Mouse (Mus musculus): ENCODE results near the gene Elmo1. TPM values are rescaled to one million over a fixed set of nuclear protein-coding genes. Genes with fewer than 3 reads are reported as not detected.
"Not testable (repeated sequence)": the region's sequence is repeated elsewhere in the genome, so short reads cannot be mapped to it uniquely, and the experiment has no call there.

Elmo1 gene
- polyA plus RNA-seq, 1 experiment from 2014 or later, result 11.9 TPM

DNA sequence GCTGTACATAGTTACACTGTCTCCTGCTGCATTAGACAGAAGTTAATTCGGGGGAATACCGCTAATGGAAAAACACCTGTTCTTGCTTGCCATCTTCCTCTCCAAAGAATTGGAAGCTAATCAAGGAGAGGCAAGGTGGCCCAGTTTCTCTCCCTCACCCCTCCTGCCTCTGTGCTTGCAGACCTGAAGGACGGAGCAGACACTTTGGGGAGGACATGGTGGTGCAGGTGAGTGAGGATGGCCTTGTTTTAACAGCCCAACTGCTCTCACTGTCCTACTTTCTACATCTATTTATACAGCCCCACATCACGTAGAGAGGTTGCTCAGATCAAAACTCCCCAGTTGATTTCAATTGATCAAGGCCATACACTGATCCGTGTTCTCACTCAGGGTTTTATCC lies 529.5 kb downstream of the Elmo1 start:
- Histone ChIP-seq H3K4me3 (replicated peaks; ENCODE audit: low read length) (no peak overlapping the region), H3K27ac (ENCODE audit: low read length) (no peak overlapping the region), H3K36me3 (ENCODE audit: control insufficient read depth, insufficient read depth, low read length) (no peaks in the 10 kb centered on the region), H3K4me2 (ENCODE audit: low read depth, low read length) (no peak overlapping the region), H3K4me1 (ENCODE audit: control insufficient read depth, insufficient read depth, low read length) (no peaks in the 10 kb centered on the region), H3K9me3 (replicated peaks; ENCODE audit: control insufficient read depth, low read length) (no peaks in the 10 kb centered on the region), H3K9ac (ENCODE audit: low read length) (no peak overlapping the region), H3K27me3 (ENCODE audit: control insufficient read depth, insufficient read depth, low read length) (no peaks in the 10 kb centered on the region)
- WGBS, result 85% methylated on average over 5 of the region's 5 CpGs
- no peak for ATAC-seq (ENCODE audit: insufficient read depth, low FRiP score)

DNA sequence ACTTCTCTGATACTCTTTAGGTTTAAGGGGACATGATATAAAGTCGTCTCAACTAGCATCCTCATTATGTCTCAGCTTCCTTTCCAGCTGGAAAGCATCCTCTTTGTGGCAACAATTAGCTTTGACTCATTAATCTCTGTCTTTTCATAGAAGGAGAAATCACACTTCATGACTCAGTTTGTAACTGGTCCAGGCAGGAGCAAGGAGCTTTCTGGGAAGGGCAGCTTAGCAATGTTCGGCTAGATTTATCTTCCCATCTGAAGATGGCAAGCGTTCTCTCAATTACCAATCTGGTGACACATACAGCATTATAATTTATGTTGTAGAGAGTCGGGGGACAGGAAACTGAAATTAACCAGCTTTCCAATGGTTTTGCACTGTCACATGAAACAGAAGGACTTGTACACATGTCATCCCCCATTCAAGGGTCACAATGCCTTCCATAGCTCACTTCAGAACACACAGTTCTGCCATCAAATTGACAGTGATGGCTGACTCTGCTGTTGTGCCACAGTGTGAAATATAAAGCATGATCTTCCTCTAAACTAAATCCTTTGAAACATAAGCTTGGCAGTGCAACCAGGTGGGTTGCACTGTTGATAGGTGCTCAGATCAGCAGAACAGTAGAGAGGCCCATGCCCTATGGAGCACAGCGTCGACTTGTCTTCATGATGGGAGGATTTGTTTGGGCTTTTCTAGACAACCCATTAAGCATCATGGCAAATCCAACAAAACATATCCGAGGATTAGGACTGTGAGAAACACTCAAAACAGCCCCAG lies 532.9 kb downstream of the Elmo1 start:
- Histone ChIP-seq H3K4me2 (ENCODE audit: low read depth, low read length) (no peak overlapping the region), H3K4me3 (replicated peaks; ENCODE audit: low read length) (no peak overlapping the region), H3K4me1 (ENCODE audit: control insufficient read depth, insufficient read depth, low read length) (no peaks in the 10 kb centered on the region), H3K27me3 (ENCODE audit: control insufficient read depth, insufficient read depth, low read length) (no peaks in the 10 kb centered on the region), H3K9ac (ENCODE audit: low read length) (no peak overlapping the region), H3K9me3 (replicated peaks; ENCODE audit: control insufficient read depth, low read length) (no peaks in the 10 kb centered on the region), H3K36me3 (ENCODE audit: control insufficient read depth, insufficient read depth, low read length) (no peaks in the 10 kb centered on the region), H3K27ac (ENCODE audit: low read length) (no peak overlapping the region)
- WGBS, result 63% methylated on average over 7 of the region's 7 CpGs
- ATAC-seq (ENCODE audit: insufficient read depth, low FRiP score), result no peak

DNA sequence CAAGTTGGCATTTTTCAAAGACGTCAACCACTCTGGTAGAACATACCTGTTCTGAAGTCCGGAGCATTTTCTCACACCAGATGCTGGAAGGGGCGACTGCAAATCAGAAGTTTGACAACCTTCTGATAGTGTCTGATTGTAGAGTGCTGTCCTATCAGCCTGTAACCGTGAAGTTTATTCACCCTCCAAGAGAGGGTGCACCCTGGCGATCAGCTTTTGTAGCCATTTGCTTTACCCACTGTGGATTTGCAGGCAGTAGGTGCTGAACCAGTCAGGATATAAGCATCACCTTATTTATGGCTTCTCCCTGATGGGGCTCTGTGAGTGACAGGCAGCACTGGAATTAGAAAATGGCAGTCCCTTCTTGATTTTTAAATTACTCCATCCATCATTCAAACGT lies 537.4 kb downstream of the Elmo1 start:
- 74% methylated on average over 6 of the region's 6 CpGs for WGBS
- H3K27ac ChIP-seq (ENCODE audit: low read length), result no peak overlapping the region

GRCm38 (mm10) chr13:20632477-20632876 lies 542.1 kb downstream of the Elmo1 start:
- no peaks in the 10 kb centered on the region for H3K27me3 ChIP-seq (ENCODE audit: control insufficient read depth, insufficient read depth, low read length)
- H3K4me3 ChIP-seq (replicated peaks; ENCODE audit: low read length), result no peak overlapping the region
- no peaks in the 10 kb centered on the region for H3K4me1 ChIP-seq (ENCODE audit: control insufficient read depth, insufficient read depth, low read length)
- H3K9me3 ChIP-seq (replicated peaks; ENCODE audit: control insufficient read depth, low read length), result no peaks in the 10 kb centered on the region
- H3K9ac ChIP-seq (ENCODE audit: low read length), result no peak overlapping the region
- 53% methylated on average over 5 of the region's 5 CpGs for WGBS
- no peak for ATAC-seq (ENCODE audit: insufficient read depth, low FRiP score)
- H3K27ac ChIP-seq (ENCODE audit: low read length), result no peak overlapping the region
- H3K4me2 ChIP-seq (ENCODE audit: low read depth, low read length), result no peak overlapping the region
- no peaks in the 10 kb centered on the region for H3K36me3 ChIP-seq (ENCODE audit: control insufficient read depth, insufficient read depth, low read length)

More for the DNA sequence above, 537.4 kb downstream of the Elmo1 start:
- ATAC-seq (ENCODE audit: insufficient read depth, low FRiP score), result no peak
- no peaks in the 10 kb centered on the region for H3K27me3 ChIP-seq (ENCODE audit: control insufficient read depth, insufficient read depth, low read length)
- no peaks in the 10 kb centered on the region for H3K36me3 ChIP-seq (ENCODE audit: control insufficient read depth, insufficient read depth, low read length)
- H3K4me3 ChIP-seq (replicated peaks; ENCODE audit: low read length), result no peak overlapping the region
- H3K4me2 ChIP-seq (ENCODE audit: low read depth, low read length), result no peak overlapping the region
- H3K9me3 ChIP-seq (replicated peaks; ENCODE audit: control insufficient read depth, low read length), result no peaks in the 10 kb centered on the region
- H3K4me1 ChIP-seq (ENCODE audit: control insufficient read depth, insufficient read depth, low read length), result no peaks in the 10 kb centered on the region
- H3K9ac ChIP-seq (ENCODE audit: low read length), result no peak overlapping the region

DNA sequence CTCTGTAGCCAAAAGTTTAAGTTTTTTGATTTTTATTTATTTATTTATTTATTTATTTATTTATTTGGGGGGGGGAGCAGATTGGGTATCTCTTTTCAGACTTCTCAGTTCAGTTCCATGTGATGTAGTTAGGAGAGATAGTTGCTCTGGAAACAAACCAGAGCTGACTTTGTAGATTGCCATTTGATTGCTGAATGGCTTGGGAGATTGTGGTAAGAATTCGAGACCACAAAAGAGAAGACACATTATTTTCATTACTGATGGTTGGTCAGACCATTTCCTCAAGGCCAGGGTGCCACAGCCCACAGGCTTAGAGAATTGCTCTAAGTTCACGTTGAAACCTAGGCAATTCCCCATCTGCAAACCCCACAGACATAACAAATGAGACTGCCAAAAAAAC lies 544.3 kb downstream of the Elmo1 start:
- 68% methylated on average over 1 of the region's 2 CpGs for WGBS
- not testable (repeated sequence) for H3K27me3 ChIP-seq (ENCODE audit: control insufficient read depth, insufficient read depth, low read length); H3K4me2 ChIP-seq (ENCODE audit: low read depth, low read length); H3K4me1 ChIP-seq (ENCODE audit: control insufficient read depth, insufficient read depth, low read length); H3K36me3 ChIP-seq (ENCODE audit: control insufficient read depth, insufficient read depth, low read length); H3K9me3 ChIP-seq (replicated peaks; ENCODE audit: control insufficient read depth, low read length); H3K9ac ChIP-seq (ENCODE audit: low read length); ATAC-seq (ENCODE audit: insufficient read depth, low FRiP score); H3K27ac ChIP-seq (ENCODE audit: low read length); H3K4me3 ChIP-seq (replicated peaks; ENCODE audit: low read length)

DNA sequence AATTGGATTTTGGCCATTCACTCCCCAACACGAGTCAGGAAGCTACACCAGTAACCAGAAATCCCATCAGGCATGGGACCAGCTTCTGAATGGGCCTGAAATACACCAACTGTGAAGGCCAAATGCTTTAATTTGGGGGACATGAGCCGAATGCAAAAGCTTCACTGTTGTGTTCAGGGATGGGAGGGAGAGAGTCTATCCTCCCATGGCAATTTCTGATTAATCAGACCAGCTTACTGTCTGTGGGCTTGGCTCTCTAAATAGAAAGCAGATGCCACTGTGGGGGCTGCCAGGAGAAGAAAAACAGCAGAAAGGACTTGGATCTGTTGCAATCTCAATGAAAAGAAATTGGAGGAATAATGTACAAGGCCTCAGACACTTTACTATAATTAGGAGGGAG lies 545.2 kb downstream of the Elmo1 start:
- no peaks in the 10 kb centered on the region for H3K36me3 ChIP-seq (ENCODE audit: control insufficient read depth, insufficient read depth, low read length)
- no peak for ATAC-seq (ENCODE audit: insufficient read depth, low FRiP score)
- H3K4me3 ChIP-seq (replicated peaks; ENCODE audit: low read length), result no peak overlapping the region
- H3K9me3 ChIP-seq (replicated peaks; ENCODE audit: control insufficient read depth, low read length), result no peaks in the 10 kb centered on the region
- H3K4me2 ChIP-seq (ENCODE audit: low read depth, low read length), result no peak overlapping the region
- 71% methylated on average over 2 of the region's 2 CpGs for WGBS
- no peaks in the 10 kb centered on the region for H3K4me1 ChIP-seq (ENCODE audit: control insufficient read depth, insufficient read depth, low read length)
- H3K27ac ChIP-seq (ENCODE audit: low read length), result no peak overlapping the region
- no peaks in the 10 kb centered on the region for H3K27me3 ChIP-seq (ENCODE audit: control insufficient read depth, insufficient read depth, low read length)
- H3K9ac ChIP-seq (ENCODE audit: low read length), result no peak overlapping the region
